Mouse (Mus musculus) cerebellum, adult 9-10 months (tissue): Measurements from ENCODE around the gene Ormdl3.

Experiments
- DNase-seq: peaks from one replicate; pipeline ENCODE4 v3.0.0; 2022

Ormdl3 gene

DNA sequence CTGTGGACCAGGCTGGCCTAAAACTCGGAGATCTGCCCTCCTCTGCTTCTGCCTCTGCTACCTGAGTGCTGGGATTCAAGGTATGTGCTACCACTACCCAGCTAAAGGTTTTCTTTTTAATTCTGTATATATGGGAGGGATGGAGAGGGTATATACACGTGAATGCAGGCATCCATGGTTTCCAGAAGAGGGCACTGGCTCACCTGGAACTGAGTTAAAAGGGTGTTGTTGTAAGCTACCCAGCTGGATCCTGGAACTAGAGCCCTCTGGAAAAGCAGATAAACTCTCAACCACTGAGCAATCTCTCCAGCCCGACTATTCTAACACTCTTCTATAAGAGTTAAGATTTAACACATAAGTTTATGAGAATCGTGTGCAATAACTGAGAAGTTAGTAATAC lies 37.8 kb downstream of the Ormdl3 start:
- no peak for DNase-seq

DNA sequence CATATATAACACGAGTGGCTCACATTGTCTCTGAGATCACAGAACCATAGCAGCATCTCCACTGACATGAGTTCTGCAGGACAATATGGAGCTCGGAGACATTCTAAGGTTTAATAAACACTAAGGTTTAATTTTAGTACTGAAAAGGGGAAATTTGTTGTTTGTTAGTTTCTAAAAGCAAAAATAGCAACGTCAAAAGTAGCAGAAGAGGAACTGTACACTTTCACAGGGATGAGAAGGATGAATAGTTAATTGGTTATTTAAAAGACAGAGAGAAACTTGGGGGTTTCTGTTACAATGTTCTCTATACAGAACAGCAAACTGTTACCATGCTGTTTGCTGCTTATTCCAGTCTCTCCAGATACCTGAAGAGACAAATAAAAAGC lies 39.9 kb downstream of the Ormdl3 start:
- no peak for DNase-seq

DNA sequence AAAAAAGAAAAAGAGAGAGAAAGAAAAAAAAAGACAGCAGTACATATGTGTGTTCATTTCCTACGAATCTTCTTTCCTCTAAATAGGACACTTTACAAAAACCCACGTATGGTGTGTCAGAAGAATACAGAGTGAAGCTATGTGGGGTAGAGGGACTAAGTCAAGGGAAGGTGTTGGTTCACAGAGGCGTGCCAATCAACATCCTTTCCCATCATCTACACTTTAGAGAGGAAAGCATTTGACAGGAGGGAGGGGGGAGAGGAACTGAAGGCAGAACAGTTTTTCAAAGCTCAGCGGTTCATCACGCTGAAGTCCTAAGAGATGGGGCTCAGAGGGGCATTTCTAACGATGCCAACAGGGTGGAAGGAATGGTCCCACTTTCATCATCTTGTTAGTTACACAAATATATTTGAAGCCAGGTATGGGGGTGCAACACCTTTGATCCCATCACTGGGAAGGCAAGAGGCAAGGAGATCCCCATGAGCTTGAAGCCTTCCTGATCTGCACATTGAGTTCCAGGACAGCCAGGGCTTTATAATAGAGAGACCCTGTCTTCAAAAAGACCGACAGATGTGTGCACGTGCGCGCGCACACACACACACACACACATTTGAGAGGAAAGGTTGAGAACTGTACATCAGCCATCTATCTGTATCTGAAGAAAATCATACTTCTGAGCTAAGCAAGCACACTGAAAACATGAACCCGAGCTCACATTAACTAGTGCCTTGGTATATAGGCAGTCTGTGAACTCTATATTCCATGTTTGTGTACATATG lies 40.5 kb downstream of the Ormdl3 start:
- DNase-seq, result no peak

DNA sequence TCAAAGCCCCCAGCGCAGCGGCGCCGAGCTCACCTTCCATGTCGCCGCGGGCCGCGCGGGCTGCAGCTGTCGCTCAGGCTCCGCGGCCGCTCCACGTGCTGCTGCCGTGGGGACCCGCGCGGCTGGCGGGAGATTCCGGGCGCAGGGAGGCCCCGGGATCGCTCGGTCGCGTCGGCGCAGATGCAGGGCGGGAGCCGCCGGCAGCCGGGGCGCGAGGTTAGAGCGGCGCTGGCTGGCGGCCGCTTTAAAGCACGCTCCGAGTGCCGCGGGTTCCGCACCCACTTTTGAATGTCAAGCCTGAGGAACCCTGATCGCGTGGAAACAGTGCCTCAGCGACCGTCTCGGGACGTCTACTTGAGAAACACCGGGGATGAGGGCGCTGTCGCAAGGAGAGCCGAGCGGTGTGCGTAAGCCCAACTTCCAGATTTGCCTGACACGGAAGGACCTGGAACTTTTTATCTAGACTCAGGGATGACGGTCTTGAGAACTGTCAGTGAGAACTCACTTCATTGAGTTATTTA lies 41.4 kb downstream of the Ormdl3 start, which contains the start of gene Ikzf3:
Gene Ikzf3, minus strand, starts transcription at position 321 of the 521 bp plus-strand sequence.
- no peak for DNase-seq

DNA sequence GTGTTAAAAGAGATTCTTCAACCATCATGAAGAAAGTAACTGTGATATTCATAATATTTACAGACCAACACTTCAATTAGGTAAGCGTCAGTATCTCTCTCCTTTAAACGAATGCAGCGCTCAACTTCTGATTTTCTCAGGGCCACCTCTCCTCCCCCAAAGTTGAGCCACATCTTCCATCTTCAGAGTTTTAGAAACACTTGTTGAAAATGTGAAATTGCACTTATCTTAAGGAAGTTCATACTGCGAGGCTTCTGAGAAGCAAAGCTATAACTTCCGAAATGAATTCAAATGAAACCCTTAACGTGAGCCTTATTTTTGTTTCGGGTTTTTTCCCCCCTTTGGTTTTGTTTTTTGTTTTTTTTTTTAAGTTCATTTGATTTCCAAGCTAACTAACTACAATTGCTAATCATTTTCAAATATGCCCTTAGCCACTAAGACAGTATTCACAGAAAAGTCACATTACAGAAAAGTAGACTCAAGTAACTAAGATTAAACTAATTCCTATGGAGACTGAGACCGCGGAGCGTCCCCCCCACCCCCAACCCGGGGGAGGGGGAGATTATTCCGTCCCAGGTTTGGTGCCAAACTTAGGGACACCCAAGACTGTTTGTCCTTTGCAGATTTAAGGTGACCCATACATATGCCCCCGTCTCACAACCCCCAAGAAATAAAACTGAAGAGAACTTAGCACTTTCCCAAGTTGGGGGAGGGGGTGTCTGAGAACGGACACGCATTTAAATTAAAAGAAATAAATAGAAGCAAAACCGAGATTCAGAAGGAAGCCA lies 42.1 kb downstream of the Ormdl3 start:
- DNase-seq, result no peak

DNA sequence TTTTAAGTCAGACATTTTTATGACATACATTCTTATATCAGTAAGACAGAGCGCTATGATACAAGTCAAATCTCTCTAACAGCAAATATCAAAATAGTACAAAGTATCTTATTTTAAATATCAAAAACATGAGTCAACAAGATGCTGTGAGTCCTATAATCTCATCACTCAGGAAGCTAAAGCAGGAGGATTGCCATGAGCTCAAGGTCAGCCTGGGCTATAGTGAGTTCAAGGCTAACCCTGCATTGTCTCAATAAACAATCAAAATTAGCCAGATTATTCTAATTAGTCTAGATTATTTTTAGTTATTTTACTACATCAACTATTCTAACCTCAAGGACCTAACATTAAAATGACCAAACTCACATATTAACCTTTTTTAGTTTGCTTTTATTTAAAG lies 43.8 kb downstream of the Ormdl3 start:
- DNase-seq, result no peak

DNA sequence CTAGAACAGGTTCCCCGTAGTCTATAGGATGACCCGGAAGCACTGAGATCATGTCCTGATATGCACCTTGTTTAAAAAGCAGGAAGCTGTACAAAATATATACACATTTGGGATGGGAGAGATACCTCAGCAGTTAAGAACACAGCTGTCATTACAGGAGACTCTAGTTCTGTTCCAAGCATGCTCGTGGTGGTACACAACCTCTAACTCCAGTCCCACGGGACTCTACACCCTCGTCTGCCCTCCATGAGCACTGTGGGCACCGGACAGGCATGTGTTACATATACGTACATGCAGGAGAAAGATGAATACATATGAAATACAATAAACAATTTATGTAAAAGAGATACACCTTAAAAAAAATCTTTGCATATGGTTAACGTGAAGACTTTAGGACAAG lies 44.6 kb downstream of the Ormdl3 start:
- no peak for DNase-seq

DNA sequence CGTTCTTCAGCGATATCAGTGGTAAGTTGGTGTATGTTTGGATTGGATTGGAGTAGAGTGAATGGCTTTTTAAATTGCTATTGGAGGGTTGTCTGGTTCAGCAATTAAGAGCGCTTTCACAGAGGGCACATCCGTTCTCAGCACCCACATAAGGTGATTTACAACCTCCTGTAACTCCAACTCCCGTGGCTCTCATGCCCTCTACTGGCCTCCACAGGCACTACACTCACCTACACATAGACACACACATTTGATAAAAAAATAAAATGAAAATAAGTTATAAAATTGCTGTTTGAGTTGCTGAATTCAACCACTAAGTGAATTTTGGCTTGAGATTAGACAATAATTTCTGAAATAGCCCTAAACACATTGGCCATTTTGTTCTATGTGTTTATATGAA lies 46.8 kb downstream of the Ormdl3 start:
- DNase-seq, result no peak

DNA sequence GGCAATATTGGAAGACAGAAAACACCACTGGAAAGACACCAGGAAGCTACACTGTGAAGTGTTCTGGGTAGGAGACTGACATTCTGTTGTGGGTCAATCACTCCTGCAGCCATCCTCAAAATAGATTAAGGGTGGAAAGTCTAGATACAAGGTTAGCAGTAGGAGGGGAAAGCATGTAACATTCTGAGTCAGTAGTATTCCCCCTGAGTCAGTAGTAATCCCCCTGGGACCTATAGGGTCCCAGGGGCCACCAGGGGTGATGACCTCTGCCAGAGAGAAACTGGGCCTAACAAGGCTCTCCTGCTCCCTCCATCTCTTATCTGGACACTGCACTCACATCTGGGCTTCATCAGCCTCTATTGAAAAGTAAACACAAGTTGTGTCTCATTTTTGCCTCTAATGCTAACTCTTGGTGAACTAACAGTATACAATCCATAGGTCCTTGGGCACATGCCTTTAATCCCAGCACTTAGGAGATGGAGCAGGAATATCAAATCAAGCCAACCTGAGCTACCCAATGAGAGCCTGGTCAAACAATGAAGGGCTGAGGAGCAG lies 49.6 kb downstream of the Ormdl3 start:
- no peak for DNase-seq
